Mouse (Mus musculus) liver, embryonic 12.5 days (tissue): ENCODE data around the gene Rere. TPM values are rescaled to one million over a fixed set of nuclear protein-coding genes. Genes with fewer than 3 reads are reported as not detected.

Experiments
- ATAC-seq: fragments of 200-750 bp; cut with Nextera tagmentation; 2 replicates; pipeline ENCODE4 v1.8.0; 2017; ENCODE audit warnings: moderate number of reproducible peaks, mild to moderate bottlenecking, moderate library complexity
- H3K27ac ChIP-seq: fragments of 300-500 bp; sonication (generic); 2 replicates; pipeline ENCODE4 v1.5.1; 2016; ENCODE audit warnings: mild to moderate bottlenecking
- H3K27me3 ChIP-seq: fragments of 300-500 bp; sonication (generic); replicated peaks from 2 replicates; pipeline ENCODE4 v1.6.1; 2016; ENCODE audit warnings: mild to moderate bottlenecking, moderate library complexity
- H3K36me3 ChIP-seq: fragments of 300-500 bp; sonication (generic); 2 replicates; pipeline ENCODE4 v1.6.1; 2016; ENCODE audit warnings: mild to moderate bottlenecking, moderate library complexity
- H3K4me1 ChIP-seq: fragments of 300-500 bp; sonication (generic); 2 replicates; pipeline ENCODE4 v1.6.1; 2016
- H3K4me2 ChIP-seq: fragments of 300-500 bp; sonication (generic); 2 replicates; pipeline ENCODE4 v1.6.1; 2016; ENCODE audit warnings: mild to moderate bottlenecking, moderate library complexity
- H3K4me3 ChIP-seq: fragments of 300-500 bp; sonication (generic); 2 replicates; pipeline ENCODE4 v1.5.1; 2016; ENCODE audit warnings: mild to moderate bottlenecking, moderate library complexity
- H3K9ac ChIP-seq: fragments of 300-500 bp; sonication (generic); 2 replicates; pipeline ENCODE4 v1.6.1; 2016; ENCODE audit warnings: mild to moderate bottlenecking, moderate library complexity
- H3K9me3 ChIP-seq: fragments of 300-500 bp; sonication (generic); replicated peaks from 2 replicates; pipeline ENCODE4 v1.6.1; 2016; ENCODE audit warnings: mild to moderate bottlenecking, moderate library complexity
- WGBS: fragments of 180-500 bp; shearing (Covaris S2); methylation state at CpG from one replicate; pipeline ENCODE4 v1.1.7; 2016; ENCODE audit not compliant: insufficient replicate concordance; 5-methylcytosine and 5-hydroxymethylcytosine counted together
- polyA plus RNA-seq: library from polyadenylated mRNA; unstranded; fragments of >200 nt; fragmentation: Nextera tagmentation; extraction: Ambion mirVana; gene quantifications from 2 replicates; pipeline ENCODE4 v1.2.1, GENCODE M21; 2016

Gene Rere
- polyA plus RNA-seq, 1 experiment from 2014 or later: 11.6 TPM

DNA sequence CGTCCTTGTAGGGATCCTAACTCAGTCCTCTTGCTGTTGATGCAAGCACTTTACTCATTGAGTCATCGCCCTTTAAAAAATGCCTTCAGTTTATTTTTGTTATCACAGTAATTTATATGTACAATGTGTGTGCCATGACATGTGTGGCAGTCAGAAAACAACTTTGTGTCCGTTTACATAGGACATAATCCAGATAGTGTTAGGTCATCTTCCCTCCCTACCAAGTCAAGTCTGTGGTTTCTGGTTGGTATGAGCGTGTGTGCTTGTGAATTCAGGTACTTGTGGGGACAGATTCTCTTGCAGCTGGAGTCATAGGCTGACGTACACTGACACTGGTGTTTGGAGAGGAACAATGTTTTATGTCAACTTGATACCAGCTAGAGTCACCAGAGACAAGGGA lies 74.4 kb downstream of the Rere start:
- H3K27ac ChIP-seq: no peak overlapping the region
- H3K4me3 ChIP-seq: no peak overlapping the region
- WGBS: 71% methylated on average over 5 of the region's 5 CpGs
- H3K36me3 ChIP-seq: 0 out of 2 replicates have a peak, but pooled peaks cover 2% of the 10 kb centered on the region
- peaks cover 29% of the 10 kb centered on the region for H3K4me1 ChIP-seq
- no peak overlapping the region for H3K4me2 ChIP-seq
- no peak for ATAC-seq
- no peaks in the 10 kb centered on the region for H3K27me3 ChIP-seq
- no peaks in the 10 kb centered on the region for H3K9me3 ChIP-seq
- H3K9ac ChIP-seq: no peak overlapping the region

DNA sequence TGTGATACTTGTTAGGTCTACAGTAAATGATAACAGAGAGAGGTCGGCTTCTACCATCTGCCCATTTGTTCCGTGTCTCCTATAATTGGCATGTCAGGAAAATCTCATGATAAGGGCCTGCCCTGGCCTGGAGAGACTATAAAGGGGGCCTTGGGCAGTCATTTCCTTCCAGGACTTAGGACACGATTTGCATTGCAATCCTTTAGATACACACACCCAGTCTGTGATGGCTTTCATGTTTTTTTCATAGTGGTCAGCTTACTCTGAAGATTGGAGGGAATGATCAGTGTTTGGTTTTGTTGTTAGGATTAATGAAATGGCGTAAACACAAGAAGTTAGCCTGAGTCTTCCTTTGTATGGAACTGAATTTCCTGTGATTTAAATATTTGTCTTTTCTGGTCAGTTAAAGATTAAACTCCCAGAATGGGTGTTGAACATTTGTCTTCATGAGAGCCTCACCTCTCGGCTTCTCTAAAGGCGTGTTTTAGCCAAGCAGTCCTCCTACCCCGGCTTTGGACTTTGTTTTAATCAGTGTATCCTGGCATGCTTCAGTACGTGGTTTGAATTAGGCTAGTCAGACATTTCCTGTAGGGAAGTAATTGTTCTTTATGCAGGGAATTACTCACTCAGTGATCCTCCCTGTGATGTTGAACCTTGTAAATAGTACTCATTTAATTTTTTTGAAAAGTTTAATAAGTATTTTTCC lies 80.7 kb downstream of the Rere start:
- no peaks in the 10 kb centered on the region for H3K27me3 ChIP-seq
- H3K4me2 ChIP-seq: peak overlapping the region; percentile 10
- no peak overlapping the region for H3K4me3 ChIP-seq
- H3K36me3 ChIP-seq: 0 out of 2 replicates have a peak, but pooled peaks cover 2% of the 10 kb centered on the region
- peaks cover 40% of the 10 kb centered on the region for H3K4me1 ChIP-seq
- ATAC-seq: no peak
- no peaks in the 10 kb centered on the region for H3K9me3 ChIP-seq
- H3K9ac ChIP-seq: no peak overlapping the region
- peak overlapping the region; percentile 67 for H3K27ac ChIP-seq
- 19% methylated on average over 8 of the region's 8 CpGs for WGBS

DNA sequence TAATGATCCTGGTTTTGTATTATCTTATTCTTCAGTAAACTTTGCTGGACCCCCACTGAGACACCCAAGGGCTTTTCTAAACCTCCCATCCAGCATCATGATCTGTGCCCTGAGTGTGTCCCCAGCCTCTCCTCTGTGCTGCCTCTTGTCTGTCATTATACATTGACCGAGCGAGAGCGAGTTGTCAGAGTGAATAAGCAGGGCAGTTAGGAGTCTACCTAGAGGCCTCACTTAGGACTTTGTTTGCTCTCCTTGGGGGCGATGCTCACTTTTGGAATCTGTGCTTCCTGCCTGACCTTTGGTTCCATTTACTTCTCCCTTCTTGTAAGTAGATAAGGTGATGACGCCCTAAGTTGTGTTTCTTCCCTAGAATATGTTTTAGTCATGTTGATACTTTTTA lies 81.4 kb downstream of the Rere start:
- H3K27ac ChIP-seq: peak overlapping the region; percentile 23; the same call in 1 of the 2 replicates
- H3K9ac ChIP-seq: no peak overlapping the region
- H3K4me3 ChIP-seq: no peak overlapping the region
- no peaks in the 10 kb centered on the region for H3K9me3 ChIP-seq
- 0 out of 2 replicates have a peak, but pooled peaks cover 2% of the 10 kb centered on the region for H3K36me3 ChIP-seq
- no peak overlapping the region for H3K4me2 ChIP-seq
- WGBS: 47% methylated on average over 5 of the region's 5 CpGs
- no peaks in the 10 kb centered on the region for H3K27me3 ChIP-seq
- ATAC-seq: no peak
- peaks cover 40% of the 10 kb centered on the region for H3K4me1 ChIP-seq

DNA sequence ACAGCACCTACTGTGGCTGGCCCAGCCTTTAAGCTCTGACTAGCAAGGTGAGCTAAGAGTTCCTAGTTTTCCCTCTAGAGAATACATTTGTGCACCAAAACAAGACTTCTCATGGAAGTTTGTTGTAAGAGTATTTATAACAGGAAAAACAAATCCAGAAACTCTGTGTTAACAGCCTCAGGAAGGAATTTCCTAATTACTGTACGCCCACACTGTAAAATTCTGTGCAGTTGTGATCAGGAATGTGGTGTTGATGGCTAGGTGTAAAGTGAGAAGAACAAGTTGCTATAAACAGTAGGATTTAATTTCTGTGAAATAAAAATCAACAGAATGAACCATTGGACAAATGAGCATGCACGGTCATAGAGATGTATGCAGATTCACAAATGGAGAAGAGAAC lies 83.3 kb downstream of the Rere start:
- H3K27ac ChIP-seq: no peak overlapping the region
- 0 out of 2 replicates have a peak, but pooled peaks cover 2% of the 10 kb centered on the region for H3K36me3 ChIP-seq
- no peaks in the 10 kb centered on the region for H3K27me3 ChIP-seq
- no peaks in the 10 kb centered on the region for H3K9me3 ChIP-seq
- H3K4me1 ChIP-seq: peaks cover 45% of the 10 kb centered on the region
- no peak overlapping the region for H3K4me2 ChIP-seq
- H3K4me3 ChIP-seq: no peak overlapping the region
- no peak overlapping the region for H3K9ac ChIP-seq
- 80% methylated on average over 2 of the region's 2 CpGs for WGBS
- no peak for ATAC-seq

DNA sequence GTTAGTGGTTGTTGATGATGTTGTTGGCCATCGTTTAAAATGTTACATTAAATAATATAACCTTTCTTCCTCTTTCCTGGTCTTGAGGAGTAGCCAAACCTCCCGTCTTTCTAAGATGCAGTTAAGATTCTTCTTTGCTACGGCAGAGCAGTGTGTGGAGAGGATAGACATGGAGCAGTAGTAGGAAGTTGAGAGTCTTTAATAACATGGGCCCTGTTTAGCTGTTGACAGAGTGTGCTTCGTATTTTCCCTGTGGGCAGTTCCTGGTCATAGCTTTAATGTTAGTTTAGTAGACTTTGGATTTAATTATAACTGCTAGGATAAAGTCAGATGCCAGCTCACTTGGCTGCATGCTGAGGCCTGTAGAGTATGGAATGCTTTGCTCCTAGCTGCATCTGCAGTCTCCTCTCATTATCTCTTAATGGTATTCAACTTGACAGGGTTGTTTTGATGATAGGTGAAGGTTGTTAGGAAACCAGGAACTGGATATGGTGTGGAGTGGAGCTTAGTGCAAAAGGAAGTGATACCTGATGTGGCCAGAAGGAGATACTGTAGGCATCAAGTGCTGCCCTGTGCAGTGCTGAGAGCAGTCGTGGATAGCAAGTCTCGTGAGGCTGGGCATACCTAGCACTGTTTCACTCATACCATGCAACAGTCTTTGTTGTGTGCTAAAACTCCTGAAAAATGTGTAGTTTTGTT lies 85.2 kb downstream of the Rere start:
- Histone ChIP-seq H3K36me3 (no peaks in the 10 kb centered on the region), H3K27ac (peak overlapping the region; percentile 41), H3K27me3 (no peaks in the 10 kb centered on the region), H3K9me3 (no peaks in the 10 kb centered on the region), H3K4me3 (no peak overlapping the region), H3K4me2 (no peak overlapping the region; the same call in 1 of the 2 replicates), H3K4me1 (peaks cover 36% of the 10 kb centered on the region), H3K9ac (no peak overlapping the region)
- 27% methylated on average over 6 of the region's 6 CpGs for WGBS
- peak; percentile 80 for ATAC-seq

DNA sequence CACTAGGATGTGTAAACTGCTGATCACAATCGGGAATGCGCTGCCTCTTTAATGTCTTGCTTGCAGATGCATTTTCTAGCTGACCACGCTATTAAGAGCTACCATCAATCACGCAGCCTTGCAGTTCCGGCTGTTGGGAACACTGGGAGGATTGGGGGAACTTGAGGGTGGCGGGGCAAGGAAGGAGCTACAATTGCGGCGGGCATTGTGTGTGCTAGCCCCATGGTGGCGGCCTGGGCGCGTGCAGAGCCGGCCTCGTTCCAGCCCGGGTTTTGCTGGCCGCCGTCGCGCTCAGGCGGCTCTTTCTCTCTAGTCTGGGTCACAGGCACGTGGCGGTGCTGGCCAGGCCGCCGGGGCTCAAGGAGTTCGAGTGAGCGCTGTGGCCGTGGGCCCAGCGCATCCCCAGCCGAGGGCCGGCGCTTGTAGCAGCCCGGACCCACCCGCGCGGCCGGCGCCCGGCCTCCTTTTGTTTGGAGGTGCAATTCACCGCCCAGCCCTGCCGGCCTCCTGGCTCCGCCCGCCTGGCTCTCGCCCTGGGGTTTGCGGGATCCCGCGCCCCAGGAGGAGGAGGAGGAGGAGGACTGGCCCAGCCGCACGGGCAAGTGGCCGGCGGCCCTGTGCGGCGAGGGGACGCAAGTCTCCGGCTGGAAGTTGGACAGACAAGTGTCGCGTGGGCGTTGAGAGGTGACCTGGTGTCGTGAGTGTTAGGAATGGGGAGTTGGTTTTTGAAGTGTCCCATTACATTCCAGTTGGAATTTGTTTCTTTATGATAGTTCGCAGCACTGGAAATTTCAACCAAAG lies 90.3 kb downstream of the Rere start:
- Histone ChIP-seq H3K27me3 (no peaks in the 10 kb centered on the region), H3K27ac (peak overlapping the region; percentile 70), H3K4me1 (peaks cover 63% of the 10 kb centered on the region), H3K36me3 (no peaks in the 10 kb centered on the region), H3K9ac (peak overlapping the region; percentile 82), H3K4me3 (peak overlapping the region; percentile 70), H3K4me2 (peak overlapping the region; percentile 97), H3K9me3 (no peaks in the 10 kb centered on the region)
- WGBS: under 1% methylated on average over 58 of the region's 58 CpGs
- ATAC-seq: peak; percentile 81

DNA sequence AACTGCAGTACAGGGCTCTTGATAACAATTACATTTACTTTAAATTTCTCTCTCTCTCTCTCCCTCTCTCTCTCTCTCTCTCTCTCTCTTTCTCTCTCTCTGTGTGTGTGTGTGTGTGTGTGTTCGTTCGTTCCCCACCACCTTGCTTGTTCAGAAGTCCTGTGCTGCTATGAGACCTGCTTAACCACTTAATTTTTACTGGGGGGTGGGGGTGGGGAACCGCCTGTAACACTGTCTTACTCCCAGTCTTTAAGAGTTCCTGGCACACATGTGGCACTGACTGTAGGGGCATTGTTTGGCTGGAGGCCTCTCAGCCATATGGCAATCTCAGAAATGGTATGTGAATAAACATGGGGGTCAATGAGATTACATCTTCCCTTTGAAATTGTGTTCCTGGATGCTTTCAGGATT lies 91.2 kb downstream of the Rere start:
- Histone ChIP-seq H3K9me3 (no peaks in the 10 kb centered on the region), H3K27me3 (no peaks in the 10 kb centered on the region), H3K4me2 (peak overlapping the region; percentile 97), H3K4me1 (peaks cover 63% of the 10 kb centered on the region), H3K27ac (peak overlapping the region; percentile 12; the same call in 1 of the 2 replicates), H3K9ac (peak overlapping the region; percentile 82), H3K36me3 (no peaks in the 10 kb centered on the region), H3K4me3 (peak overlapping the region; percentile 70)
- ATAC-seq: no peak
- 5% methylated on average over 3 of the region's 3 CpGs for WGBS

DNA sequence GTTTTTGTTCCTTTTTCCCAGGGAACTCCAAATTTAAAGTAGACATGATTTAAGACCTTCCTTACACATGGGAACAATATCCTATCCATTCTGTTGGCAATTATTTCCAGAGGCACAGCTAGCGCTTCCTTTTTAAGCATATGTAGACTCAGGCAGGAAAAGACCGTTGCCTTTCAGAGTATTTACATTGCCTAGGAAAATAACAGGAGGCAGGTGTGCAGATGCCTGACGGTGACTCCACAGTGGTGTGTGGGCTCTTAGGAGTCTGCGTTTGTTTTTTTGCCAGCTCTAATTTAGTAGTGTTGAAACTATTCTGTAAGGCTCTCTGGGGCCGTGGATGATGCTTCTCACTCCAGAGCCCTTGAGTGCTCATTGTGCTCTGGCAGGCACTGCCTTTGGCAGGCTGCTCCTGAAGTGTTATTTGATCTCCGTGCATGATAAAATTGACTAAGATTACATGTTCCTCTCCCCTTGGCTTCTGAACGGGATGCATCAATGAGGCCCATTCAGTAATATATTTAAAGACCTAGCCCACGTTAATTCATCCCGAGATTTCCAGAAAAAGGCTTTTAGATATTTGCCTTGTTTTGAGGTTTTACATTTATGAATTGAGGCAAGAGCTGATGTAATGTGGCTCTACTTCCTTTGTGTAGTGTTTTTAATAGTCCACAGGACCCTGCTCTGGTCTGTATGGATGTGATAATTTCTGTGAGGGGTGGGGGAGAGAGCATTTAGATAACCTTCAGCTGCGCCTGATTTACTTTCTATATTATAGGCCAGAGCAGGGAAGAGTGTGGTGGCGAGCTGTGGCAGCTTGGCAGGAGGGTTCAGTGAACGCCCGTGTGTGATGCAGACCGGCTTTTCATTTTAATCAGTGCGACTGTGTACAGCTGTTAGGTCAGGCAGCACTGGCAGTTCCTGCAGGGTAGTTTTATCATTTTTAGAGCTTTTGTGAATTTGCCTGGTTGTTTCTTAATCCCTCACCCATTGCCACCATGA lies 92.0 kb downstream of the Rere start:
- peak overlapping the region; percentile 70 for H3K4me3 ChIP-seq
- ATAC-seq: peak; percentile 66
- H3K4me1 ChIP-seq: peaks cover 64% of the 10 kb centered on the region
- H3K27me3 ChIP-seq: no peaks in the 10 kb centered on the region
- H3K9me3 ChIP-seq: no peaks in the 10 kb centered on the region
- peak overlapping the region; percentile 97 for H3K4me2 ChIP-seq
- peak overlapping the region; percentile 27 for H3K9ac ChIP-seq
- H3K27ac ChIP-seq: peak overlapping the region; percentile 12
- no peaks in the 10 kb centered on the region for H3K36me3 ChIP-seq
- 11% methylated on average over 15 of the region's 15 CpGs for WGBS

DNA sequence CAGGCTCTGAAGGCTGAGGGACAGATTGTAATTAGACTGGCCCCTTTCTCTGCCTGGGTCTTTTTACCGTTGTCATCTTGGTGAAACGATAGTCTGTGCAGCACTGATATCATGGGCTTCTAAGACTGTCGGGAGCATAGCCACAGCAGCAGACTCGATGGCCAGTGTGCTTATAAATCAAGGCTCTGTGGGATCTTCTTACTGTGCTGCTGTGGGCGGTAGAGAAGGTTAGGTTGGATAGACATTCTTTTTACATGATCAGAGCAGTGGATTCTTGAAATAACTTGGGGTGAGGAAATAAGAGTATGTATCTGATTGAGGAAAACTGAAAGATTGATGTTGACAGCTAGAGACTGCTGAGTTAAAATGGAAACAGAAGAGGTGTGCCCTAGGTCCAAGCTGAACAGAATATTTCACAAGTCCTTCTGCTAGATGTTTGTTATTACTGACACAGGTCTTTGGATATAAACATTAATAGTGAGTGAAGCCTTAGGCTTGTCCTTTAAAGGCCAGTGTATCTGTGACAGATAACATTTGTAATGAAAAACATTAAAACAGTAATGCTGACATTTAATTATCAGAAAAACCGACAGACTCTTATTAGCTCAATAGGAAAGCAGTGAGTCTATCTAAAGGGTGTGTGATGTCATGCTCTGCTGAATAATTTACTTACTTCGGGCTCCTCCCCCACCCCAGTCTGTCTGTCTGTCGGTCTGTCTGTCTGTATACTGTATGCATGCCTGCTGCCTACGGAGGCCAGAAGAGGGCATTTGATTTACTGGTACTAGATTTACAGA lies 93.4 kb downstream of the Rere start:
- WGBS: 32% methylated on average over 9 of the region's 9 CpGs
- H3K4me1 ChIP-seq: peaks cover 71% of the 10 kb centered on the region
- H3K4me2 ChIP-seq: peak overlapping the region; percentile 97

DNA sequence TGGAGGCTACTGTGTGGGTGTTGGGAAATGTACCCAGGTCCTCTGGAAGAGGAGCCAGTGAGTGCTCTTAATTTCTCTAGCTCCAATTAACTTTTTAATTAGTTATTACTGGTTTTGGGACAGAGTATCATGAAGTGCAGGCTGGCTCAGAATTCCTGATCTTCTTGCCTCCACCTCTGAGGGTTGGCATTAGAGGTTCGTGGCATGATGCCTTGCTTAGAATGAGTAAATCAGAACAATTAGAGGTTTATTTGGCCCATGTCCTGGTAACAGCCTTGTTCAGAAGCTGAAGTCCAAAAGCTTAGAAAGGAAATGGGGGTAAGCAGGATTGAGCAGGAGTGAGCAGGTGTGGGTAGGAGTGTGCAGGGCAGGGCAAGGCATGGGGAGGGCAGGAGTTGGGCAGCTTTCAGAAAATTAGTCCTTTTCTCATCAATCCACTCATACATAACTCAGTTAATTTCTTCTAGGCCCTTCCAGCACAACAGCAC lies 94.0 kb downstream of the Rere start:
- Histone ChIP-seq H3K27ac (no peak overlapping the region), H3K4me1 (peaks cover 78% of the 10 kb centered on the region)

More for the DNA sequence above, 93.4 kb downstream of the Rere start:
- Histone ChIP-seq H3K4me3 (no peak overlapping the region), H3K9ac (no peak overlapping the region), H3K27ac (no peak overlapping the region), H3K36me3 (no peaks in the 10 kb centered on the region), H3K9me3 (no peaks in the 10 kb centered on the region), H3K27me3 (no peaks in the 10 kb centered on the region)
- ATAC-seq: no peak

More for the DNA sequence above, 94.0 kb downstream of the Rere start:
- H3K4me2 ChIP-seq: no peak overlapping the region
- H3K27me3 ChIP-seq: no peaks in the 10 kb centered on the region
- no peak overlapping the region for H3K4me3 ChIP-seq
- WGBS: 81% methylated on average over 1 of the region's 1 CpGs
- H3K36me3 ChIP-seq: no peaks in the 10 kb centered on the region
- no peaks in the 10 kb centered on the region for H3K9me3 ChIP-seq
- ATAC-seq: no peak
- no peak overlapping the region for H3K9ac ChIP-seq
